Mouse (Mus musculus) CD4-positive helper T cell, adult 2 months (primary cell): ENCODE data around the gene Esrrg.

Source experiments
- DNase-seq: peaks from one replicate; pipeline ENCODE4 v3.0.0-alpha.2; 2012; ENCODE audit warnings: low read depth, missing footprints, low spot score

The Esrrg gene

DNA sequence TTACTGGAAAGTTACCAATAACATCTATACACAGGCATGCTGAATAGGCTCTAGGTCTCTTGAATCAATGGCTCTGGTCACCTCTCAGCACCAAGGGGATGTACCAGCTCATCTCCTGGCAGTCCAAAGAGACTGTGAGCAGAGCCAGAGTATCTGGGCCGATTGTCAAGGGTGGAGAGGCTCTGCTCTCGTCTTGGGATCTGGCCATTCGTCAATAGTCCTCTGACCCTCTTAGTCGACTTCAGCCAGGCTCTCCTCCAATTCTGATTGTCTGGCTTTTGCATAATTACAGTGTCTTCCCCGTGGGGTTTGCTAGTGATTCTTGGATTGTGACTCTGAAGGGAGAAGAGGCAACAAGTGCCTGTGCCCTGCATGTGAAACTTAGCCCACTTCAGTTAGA, 41.3 kb downstream of the Esrrg start:
- DNase-seq: no peak

DNA sequence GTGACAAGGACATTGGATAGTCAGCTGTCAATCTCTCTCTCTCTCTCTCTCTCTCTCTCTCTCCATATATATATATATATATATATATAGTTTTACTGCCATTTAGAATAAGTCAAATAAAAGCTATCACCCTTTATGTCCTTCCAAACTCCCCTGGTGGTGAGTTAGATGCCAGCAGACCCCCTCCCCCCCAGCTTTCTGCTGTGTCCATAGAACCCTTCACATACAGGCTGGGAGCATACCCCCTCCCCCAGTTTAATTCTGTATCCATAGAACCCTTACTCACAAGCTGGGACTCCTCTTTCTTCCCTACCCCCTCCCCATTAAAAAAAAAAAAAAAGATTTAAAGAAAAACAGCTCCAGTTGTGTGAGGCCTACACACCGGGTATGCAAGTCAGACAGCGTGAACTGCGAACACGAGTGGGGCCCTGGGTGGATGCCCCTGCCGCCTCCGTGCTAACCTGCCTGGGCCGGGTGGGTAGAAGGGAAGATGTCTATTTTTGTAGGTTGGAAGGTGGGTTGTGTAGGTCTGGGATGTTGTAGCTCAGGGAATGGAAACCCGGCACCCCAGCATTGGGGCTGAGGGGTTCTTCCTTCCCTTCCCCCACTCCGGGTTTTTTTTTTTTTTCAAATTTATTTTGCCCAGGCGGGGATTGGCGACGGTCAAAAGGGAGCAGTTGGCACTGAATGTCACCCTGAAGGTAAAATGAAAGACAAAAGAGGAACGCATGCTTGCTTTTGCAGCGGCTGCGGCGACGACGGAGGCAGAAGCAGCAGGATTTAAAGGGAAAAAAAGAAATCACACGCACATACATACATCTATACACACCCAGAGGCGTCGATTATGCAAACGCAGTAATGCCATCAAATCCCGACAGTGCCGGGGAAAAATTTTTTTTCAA, 42.4 kb downstream of the Esrrg start:
- DNase-seq: no peak

DNA sequence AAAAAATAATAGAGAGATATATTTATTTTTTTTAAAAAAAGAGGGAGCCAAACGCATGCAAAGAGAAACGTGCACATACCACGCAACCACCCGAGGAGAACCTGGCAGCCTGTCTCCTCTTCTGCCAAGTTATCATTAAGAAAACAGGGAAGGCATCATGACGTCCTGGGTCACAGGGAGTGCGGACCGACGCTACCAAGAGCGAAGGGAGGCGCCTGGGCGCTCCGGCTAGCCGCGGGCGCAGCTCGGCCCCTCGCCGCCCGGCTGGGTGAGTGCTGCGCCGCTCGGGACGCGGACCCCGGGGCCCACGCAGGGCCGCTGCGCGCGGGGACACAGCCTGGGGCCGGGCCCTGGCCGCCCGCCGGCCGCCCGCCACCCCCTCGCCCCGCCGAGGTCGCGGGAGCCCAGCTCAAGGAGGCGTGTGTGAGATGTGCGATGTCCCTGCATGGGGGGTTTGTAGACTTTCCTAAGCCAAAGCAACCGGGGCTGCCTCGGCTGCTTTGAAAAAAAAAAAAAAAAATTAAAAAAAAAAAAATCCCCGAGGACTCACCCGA, 43.2 kb downstream of the Esrrg start:
- DNase-seq: no peak

DNA sequence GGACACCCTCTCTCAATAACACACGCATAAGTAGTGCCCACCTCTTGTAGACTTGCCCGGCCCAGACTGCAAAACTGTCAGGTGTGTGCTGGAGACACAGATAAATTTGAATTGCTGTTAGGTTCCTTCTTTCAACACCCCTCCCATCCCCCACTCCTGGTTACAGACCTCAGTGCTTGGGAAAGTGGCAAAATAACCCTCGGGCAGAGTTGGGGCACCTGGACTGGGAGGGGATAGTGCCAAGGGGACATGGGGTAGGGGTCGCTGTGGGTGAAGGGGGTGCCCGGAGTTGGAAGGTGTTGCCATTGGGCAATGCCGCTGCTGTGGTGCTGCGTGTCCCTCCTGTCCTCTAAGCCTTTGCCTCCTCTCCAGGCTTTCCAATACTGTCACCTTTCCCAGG, 43.9 kb downstream of the Esrrg start:
- DNase-seq: no peak

DNA sequence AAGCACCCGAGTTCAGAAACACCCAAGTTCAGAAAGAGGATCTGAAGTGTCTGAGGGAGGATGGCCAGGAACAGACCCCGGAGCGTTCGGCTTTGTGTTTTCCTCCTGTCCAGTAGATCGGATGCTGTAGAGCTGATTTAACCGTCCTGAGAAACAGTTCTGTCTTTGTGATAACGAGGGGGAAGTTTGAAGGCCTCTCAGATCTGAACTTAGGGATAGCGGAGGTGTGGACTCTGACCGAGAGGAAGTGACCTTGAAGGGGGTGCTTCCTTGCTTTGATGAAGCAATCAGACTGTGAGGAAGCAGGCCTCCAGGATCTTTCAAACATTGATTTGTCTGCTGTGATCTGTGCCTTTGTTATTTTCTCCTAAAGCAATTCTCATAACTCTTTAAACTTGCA, 44.8 kb downstream of the Esrrg start:
- DNase-seq: no peak

DNA sequence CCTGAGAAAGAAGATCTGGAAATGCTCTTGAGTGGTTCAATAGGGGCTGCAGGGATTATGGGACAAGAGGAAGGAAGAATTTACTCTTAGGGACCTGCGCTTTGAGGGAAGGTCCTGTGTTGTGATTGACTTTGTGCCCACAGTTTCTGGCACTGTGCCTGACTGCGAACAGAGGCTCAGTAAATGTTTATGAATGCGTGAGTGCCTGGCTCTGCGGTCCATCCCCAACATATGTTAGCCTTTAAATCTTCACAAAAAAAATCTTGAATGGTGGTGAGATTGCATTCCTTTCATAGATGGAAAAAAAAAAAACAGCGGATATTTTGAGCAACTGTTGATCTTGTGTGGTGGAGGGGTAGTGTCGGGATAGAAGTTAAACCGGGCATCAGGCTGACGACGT, 52.4 kb downstream of the Esrrg start:
- no peak for DNase-seq

DNA sequence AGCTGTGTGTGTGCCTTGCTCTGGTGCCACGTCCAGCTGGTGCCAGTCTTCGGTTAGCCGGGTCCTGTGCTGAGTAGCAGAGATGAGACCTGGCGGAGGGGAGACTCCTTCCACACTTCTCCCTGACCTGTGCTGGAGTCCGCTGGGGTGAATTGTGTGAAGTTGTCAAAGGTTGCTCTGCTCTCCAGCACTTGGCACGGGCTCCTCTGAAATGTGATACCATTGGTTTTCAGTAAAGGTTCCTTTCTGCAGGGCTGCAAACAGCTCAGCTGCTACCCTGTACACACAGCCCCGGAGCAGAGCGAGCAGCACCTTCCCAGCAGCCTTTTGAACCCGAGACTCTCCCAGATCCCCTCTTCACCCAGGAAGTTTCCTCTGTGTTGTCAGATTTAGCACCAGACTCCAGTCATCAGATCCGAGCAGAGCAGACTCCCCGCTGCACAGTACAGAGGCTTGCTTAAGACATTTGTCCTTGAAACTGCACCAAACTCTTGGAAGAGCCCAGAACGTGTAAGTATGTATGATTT, 53.6 kb downstream of the Esrrg start:
- DNase-seq: no peak

DNA sequence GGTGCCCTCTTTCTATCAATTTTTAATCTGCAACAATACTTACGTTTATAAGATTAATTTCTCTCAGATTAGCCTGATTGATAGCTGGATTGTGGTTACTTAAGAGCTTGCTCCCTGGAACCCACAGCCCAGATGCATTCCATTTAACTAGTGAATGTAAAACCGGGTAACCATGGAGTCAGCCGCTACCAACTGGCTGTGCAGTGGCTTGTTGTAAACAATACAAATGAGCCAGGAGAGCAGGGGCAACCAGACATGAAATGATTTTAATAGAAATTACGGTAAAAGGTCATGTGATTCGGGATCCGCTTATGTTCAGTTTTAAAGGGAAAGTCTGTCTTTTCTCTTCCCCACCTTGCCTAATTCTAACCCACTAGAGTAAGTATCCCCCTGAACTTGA, 54.8 kb downstream of the Esrrg start:
- DNase-seq: no peak

DNA sequence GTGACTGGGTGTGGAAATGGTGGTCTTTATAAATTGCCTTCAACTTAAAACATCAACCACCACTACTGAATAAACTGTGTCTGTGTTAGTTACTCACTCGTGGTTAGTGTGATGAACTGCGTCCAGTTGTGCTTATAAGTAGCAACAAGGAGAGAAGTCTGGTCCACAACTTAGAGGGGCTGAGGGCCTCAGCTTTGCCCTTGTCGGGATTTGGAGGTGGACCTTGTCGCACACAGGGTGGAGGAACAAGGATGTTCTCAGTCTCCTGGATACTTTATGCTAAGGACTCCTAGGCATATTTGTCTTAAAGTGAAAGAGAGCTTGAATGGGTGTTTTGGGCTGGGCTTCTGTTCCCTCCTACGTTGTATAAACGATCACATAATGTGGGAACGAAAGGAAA, 55.7 kb downstream of the Esrrg start:
- no peak for DNase-seq

DNA sequence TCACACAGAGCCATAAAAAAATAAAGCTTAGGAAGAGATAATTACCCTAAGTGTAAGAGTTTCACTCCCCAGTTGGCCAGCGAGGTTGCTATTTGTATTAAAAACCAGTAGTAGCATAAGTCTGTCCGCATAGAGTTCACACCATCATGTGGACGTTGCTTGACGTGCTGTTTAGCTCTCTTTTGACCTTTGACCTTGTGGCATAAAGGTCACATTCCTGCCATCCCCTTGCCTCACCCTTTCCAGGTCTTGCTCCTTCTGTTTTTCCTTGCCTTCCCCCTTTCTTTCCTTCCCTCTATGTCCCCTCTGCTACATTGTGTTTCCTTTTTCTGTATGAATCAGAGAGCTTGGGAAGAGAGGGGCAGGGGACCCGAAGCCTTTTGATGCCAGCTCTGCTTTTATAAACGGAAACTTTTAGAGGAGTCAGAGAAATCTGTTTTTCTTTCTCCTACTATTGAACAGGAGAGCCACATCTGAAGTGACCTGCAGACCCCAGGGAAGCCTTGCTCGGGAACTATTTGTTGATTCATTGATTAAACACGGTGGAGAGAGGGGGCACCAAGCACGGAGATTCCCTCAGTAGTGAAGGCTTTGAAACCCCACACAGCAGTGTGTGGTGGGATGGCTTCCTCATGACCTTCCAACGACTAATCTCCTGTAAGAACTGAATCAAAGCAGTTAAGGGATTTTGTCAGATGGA, 57.5 kb downstream of the Esrrg start:
- no peak for DNase-seq

DNA sequence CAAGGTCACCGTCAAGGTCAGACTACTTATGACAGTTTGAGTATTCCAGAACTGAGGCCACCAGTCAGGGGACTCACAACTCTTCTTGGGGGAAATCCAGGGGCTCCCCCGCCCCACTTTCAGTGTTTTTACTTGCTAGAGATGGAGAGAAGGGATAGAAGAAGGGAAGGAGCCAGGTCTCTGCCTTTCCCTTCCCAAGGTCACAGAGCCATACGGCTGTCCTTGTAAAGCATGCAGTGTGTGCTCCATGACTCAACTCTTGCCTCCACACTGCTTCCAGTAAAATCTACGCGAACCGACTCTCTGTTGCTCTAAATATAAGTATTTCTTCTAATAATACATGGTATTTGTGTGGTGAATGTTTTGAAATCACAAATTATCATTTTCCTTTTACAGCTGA, 61.2 kb downstream of the Esrrg start:
- no peak for DNase-seq

DNA sequence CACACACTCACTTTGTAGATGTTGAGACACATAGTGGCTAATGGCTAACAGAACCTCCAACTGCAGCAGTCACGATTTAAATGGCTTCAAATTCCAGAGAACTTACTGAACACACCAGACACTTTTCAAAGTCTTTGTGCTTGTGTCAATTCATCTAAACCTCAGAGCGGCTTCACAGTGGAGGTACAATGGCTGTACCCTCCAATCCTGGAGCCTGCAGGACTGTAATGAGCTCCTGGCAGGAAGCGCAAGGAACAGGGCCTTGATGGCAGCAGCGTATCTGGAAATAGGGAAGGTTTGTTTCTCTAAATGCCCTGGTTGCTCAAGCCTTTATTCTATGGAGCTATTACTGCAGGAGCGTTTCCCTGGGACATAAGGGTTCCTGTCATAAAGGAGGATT, 63.9 kb downstream of the Esrrg start:
- DNase-seq: no peak

DNA sequence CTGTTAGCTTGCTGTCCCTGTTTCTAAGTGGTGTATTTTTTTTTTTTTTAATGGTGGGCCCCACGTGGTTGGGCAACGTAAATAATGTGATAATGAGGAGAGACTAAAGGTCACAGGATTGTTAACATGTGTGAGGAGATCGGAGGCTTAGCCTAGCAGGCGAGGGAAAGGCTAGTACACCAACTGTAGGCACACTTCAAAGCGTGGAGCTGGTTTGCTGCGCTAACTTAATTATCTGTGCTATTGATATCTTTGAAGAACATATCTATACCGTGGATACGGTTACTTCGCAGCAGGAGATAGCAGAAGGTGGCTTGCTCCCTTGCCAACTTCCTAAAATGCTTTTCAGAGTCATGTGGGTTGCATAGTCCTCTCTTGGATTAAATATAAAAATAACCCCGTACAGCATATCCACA, 66.2 kb downstream of the Esrrg start:
- DNase-seq: no peak

DNA sequence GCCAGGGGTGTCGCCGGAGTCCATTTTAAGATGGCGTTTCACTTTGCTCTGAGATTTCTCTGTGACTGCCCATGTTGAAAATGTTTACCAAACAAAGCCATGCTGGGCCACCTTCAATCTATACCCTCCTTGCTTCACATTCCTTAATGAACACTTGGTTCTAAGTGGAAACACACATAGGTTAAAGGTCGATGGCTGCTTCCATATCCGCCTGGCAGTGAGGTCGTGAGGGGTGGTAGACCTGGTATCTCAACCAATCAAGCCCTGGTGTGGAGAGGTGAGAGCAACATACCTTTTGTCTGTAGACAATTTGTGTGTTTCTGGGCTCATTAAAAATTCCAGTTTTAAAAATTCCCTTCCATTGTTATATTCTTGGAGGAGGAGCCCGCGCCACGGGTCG, 68.0 kb downstream of the Esrrg start:
- DNase-seq: no peak

DNA sequence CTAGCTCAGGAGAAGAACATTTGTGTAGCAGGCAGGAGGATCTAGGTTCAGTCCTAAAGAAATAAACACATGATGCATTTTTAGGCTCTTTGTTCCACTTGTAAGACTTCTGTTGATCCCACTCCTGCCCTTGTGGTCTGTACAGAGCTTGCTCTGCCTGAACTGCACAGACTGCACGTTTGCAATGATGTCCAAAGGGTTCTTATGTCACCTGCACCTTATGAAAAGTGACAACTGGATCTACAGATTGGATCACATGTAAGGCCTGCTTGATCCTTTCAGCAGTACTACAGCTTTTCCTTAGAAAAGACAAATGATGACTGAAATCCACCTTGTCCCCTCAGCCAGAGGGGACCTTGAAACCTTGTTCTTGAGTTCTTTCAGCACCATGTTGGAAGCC, 70.7 kb downstream of the Esrrg start:
- DNase-seq: no peak

DNA sequence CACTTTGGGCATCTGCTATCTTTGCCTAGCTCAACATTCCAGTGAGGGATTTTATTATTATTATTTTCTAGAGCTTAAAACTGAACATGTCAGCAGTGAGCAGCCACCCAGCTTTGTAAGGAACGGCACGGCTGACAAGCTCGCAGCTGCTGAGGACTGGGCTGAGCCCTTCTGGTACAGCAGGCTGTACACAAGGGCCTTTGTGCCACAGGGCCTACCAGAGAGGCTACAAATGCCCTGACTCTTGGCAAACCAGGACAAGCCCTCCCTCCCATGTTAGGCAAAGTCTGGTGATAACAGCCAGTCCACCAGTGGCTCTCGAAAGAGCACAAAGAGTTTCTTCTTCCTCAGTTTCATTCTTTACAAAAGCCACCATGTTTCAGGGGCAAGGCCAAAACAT, 75.9 kb downstream of the Esrrg start:
- DNase-seq: no peak

DNA sequence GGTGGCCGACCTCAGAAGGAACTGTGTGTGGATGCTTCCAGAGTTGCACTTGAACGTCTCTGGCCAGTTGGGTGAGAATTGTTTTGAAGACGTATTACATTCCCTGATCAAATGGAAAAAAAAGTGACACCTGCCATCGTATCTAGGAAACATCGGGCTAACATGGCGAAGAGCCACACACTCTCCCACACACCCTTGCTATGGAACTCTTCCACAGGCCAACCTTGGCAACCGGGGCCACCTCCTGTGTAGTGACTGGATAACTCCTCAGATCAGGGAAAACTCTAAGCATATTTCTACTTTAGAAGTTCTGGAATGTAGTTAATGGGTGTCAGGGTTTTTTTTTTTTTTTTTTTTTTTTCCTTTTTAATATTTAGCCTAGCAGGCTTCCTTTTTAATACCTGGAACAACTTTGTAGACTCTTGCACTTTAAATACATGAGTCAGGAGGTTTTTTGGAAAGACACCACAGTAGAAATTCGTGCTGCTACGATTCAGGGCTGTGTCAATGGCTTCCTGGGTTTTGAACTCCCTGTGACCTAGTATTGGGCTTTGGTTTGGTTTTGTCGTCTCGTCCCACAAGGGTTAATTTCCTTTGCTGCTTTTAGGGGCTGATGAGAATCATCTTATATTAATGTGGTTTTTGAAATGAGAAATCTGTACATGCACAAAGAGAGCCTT, 83.4 kb downstream of the Esrrg start:
- DNase-seq: no peak

DNA sequence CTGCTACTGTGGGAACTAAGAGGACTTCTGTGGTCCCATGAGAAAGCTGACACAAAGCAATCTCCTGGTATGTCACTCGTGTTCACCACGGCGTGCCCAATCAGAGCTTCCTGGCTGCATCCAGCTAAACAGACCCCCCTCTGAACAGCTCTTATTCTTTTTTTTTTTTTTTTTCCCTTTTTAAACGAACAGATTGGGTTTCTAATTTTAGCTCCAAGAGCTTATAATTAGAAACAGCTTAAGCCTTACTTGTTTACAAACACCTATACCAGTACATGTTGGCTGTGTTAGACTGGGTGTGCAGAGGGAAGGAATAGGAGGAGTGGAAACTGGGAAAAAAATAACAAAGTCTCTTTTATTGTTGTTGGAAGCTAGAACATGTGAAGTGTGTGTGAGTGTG, 86.3 kb downstream of the Esrrg start:
- DNase-seq: no peak

DNA sequence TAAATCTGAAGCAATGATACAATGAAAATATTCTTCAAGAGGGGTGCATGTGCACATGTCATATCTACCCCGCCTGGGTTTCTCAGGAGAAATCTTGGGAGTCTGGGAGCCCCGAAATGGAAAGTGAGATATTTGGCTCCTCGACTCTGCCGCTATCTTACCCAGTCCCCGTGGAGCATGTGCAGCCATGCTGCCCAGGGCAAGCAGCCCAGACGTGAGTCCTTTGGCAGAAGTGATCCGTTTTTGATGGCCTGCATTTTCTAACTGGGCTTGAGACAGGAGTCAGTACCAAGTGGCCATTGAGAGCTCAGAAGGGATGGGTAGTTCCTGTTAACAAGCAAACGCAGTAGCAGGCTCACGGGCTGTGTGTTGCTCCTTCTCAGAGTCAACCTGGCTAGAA, 89.6 kb downstream of the Esrrg start:
- DNase-seq: no peak

DNA sequence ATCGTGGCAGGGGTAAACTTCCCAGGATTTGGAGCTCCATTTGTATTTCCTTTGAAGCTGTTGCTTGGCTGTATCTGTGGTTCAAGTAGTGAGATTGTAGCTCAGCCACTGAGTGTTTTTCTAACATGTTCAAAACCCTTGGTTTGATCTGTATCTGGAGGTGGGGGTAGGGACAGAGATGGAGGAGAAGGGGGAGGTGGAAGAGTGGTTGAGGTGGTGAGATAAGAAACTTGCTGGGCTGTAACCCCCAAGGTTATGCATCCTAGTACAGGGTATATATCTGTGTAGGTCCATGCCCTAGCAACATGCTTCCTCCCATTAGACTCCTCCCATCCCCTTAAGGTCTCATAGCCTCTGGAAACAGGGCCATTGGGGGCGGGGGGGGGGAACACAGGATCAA, 92.4 kb downstream of the Esrrg start:
- no peak for DNase-seq

DNA sequence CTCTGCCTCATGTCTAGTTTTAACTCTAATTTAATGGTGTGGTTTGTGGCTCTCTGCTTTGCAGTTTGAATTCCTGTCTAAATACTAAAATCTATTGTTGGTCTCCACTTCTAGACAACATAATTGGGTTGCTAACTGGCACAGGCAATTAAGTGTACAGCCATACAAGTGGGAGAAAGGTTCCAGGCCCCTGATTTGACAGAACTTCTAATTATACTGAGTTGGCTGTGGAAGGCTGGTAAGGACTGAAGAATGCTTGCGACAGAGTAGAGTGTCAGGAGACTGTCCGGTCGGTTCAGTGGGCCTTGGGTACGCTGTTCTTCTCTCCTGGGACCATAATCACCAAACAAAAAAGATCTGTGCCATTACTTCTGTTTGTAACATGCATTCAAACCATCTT, 96.3 kb downstream of the Esrrg start:
- no peak for DNase-seq

DNA sequence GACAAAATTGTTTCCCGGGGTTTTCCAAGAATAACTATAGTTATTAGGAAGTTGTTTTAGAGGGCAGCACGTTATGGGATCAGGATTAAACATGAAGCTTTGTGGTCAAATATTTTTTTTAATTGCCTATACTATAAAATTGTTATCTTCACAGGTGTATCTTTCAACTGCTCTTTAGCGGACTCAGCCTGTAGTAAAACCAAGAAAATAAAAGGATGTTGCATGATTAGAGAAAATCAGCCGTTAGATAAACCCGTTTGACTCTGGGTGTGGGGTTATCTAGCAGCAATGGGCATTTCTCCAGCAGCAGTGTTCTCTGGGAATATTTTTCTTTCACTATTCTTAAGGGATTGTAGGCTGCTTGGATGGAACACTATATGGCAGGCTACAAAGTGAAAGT, 96.8 kb downstream of the Esrrg start:
- no peak for DNase-seq
